Mouse (Mus musculus) limb, embryonic 14.5 days (tissue): ENCODE measurements around the gene Ncstn. TPM values are rescaled to one million over a fixed set of nuclear protein-coding genes. Genes with fewer than 3 reads are reported as not detected.
A peak's percentile ranks its signal among the peaks of the same experiment; 100 is the strongest.

ENCODE experiments used
- ATAC-seq: fragments of 200-750 bp; cut with Nextera tagmentation; 2 replicates; pipeline ENCODE4 v1.8.0; 2017; ENCODE audit warnings: low read depth, moderate number of reproducible peaks, moderate TSS enrichment; ENCODE audit not compliant: low FRiP score
- DNase-seq: peaks from one replicate; pipeline ENCODE4 v3.0.0-alpha.2; 2015; ENCODE audit warnings: low spot score
- H3K27ac ChIP-seq: fragments of 300-500 bp; sonication (generic); replicated peaks from 2 replicates; pipeline ENCODE4 v1.5.1; 2014; ENCODE audit warnings: low read depth, mild to moderate bottlenecking, low read length, moderate library complexity, mixed read lengths
- H3K27me3 ChIP-seq: fragments of 300-500 bp; sonication (generic); 2 replicates; pipeline ENCODE4 v1.6.1; 2014; ENCODE audit warnings: low read length, mixed read lengths; ENCODE audit not compliant: control insufficient read depth, insufficient read depth
- H3K36me3 ChIP-seq: fragments of 300-500 bp; sonication (generic); 2 replicates; pipeline ENCODE4 v1.6.1; 2014; ENCODE audit warnings: mild to moderate bottlenecking, low read length, moderate library complexity, mixed read lengths; ENCODE audit not compliant: control insufficient read depth, insufficient read depth
- H3K4me1 ChIP-seq: fragments of 300-500 bp; sonication (generic); 2 replicates; pipeline ENCODE4 v1.6.1; 2014; ENCODE audit warnings: antibody characterized with exemption, low read length, mixed read lengths; ENCODE audit not compliant: control insufficient read depth, insufficient read depth
- H3K4me2 ChIP-seq: fragments of 300-500 bp; sonication (generic); replicated peaks from 2 replicates; pipeline ENCODE4 v1.6.1; 2014; ENCODE audit warnings: low read depth, mild to moderate bottlenecking, low read length, moderate library complexity; ENCODE audit not compliant: severe bottlenecking
- H3K4me3 ChIP-seq: fragments of 300-500 bp; sonication (generic); replicated peaks from 2 replicates; pipeline ENCODE4 v1.5.1; 2014; ENCODE audit warnings: low read length
- H3K9ac ChIP-seq: fragments of 300-500 bp; sonication (generic); 2 replicates; pipeline ENCODE4 v1.6.1; 2014; ENCODE audit warnings: mild to moderate bottlenecking, low read depth, low read length, moderate library complexity; ENCODE audit not compliant: severe bottlenecking
- H3K9me3 ChIP-seq: fragments of 300-500 bp; sonication (generic); 2 replicates; pipeline ENCODE4 v1.6.1; 2016; ENCODE audit warnings: low read length; ENCODE audit not compliant: control insufficient read depth
- POLR2A ChIP-seq: fragments of 200-500 bp; IDR thresholded peaks from 2 replicates; pipeline ENCODE4 v1.8.0; 2012; ENCODE audit warnings: inconsistent platforms, mild to moderate bottlenecking, moderate library complexity, borderline replicate concordance; ENCODE audit not compliant: insufficient read depth, insufficient read length; ENCODE audit errors: extremely low read depth
- WGBS: fragments of 180-500 bp; shearing (Covaris S2); extraction: QIAGEN DNeasy Blood & Tissue Kit; methylation state at CpG from one replicate; pipeline ENCODE4 v1.1.7; 2014; 5-methylcytosine and 5-hydroxymethylcytosine counted together
- polyA plus RNA-seq, 2 experiments: library from polyadenylated mRNA; depleted of rRNA in 1 of 2; stranded (reverse) in 1 of 2; unstranded in 1 of 2; fragments of >200 nt; fragmentation: Nextera tagmentation in 1 of 2; extraction: Ambion mirVana in 1 of 2; gene quantifications; 2 replicates each; pipeline versions ENCODE4 v1.2.1 to v1.2.3; 2012 to 2014

Ncstn gene
- polyA plus RNA-seq, 2 experiments = 98.4 to 137 TPM

DNA sequence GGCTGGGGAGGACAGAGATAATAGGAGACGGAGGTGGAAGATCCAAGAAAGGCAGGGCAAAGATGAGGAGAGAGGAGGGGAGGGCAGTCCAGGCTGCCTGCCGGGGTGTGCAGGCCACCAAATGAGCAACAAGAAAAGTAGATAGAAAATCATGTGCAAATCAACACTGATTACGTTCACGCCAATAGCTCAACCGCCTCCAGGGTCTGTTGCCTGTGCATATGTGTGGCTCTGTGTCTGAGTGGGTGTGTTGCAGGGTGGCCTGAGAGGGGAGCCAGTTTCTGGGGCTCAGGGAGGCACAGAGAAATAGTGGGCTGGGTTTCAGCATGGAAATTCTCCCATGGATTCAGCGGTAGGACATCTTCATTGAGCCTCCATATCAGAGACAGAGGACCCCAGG is 24.3 kb downstream of the Ncstn start:
- no peaks in the 10 kb centered on the region for H3K9me3 ChIP-seq
- no peak overlapping the region for H3K27ac ChIP-seq
- H3K9ac ChIP-seq = no peak overlapping the region
- peaks cover 8% of the 10 kb centered on the region; the same call in 1 of the 2 replicates for H3K4me1 ChIP-seq
- TF ChIP-seq POLR2A = no peak
- H3K4me3 ChIP-seq = no peak overlapping the region
- WGBS = 56% methylated on average over 6 of the region's 6 CpGs
- ATAC-seq (no peak), DNase-seq (no peak)
- H3K4me2 ChIP-seq = no peak overlapping the region
- H3K27me3 ChIP-seq = peaks cover 28% of the 10 kb centered on the region
- no peaks in the 10 kb centered on the region for H3K36me3 ChIP-seq

DNA sequence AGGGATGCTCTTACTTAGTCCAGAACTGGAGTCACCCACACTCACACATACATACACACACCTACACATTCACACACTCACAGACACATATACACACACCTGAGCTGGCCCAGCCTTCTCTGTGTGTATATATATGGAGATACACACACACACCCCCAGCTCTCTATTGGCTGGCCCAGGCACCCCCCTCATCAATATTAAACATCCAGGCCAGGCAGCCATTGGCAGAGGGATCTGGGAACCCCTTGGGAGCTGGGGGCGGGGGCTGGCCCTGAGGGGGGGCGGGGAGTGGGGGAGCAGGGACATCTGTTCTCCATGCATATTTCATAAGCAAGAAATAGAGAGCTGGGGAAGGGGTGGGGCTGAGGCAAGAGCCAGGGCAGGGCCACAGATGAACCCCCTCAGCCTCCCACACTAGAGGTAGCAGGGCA is 25.1 kb downstream of the Ncstn start, which contains the start of gene Nhlh1:
Nhlh1 (minus strand) TSS at position 83 of the 431 bp plus-strand sequence.
- peak; percentile 45; the same call in 1 of the 2 replicates for ATAC-seq
- Histone ChIP-seq H3K9ac (no peak within 1 kb of the TSS), H3K27me3 (peaks cover 36% of the 10 kb centered on the region), H3K4me1 (peaks cover 10% of the 10 kb centered on the region; the same call in 1 of the 2 replicates), H3K4me3 (no peak within 1 kb of the TSS), H3K4me2 (no peak within 1 kb of the TSS), H3K36me3 (no peaks in the 10 kb centered on the region), H3K9me3 (no peaks in the 10 kb centered on the region), H3K27ac (no peak within 1 kb of the TSS)
- no peak for TF ChIP-seq POLR2A
- 37% methylated on average over 2 of the region's 2 CpGs for WGBS
- no peak for DNase-seq

GRCm38 (mm10) chr1:172056251-172056650 is 26.3 kb downstream of the Ncstn start:
- no peaks in the 10 kb centered on the region for H3K36me3 ChIP-seq
- no peak for TF ChIP-seq POLR2A
- peaks cover 43% of the 10 kb centered on the region for H3K27me3 ChIP-seq
- ATAC-seq (no peak), DNase-seq (no peak)
- peaks cover 10% of the 10 kb centered on the region; the same call in 1 of the 2 replicates for H3K4me1 ChIP-seq
- H3K9ac ChIP-seq = no peak overlapping the region
- H3K4me2 ChIP-seq = no peak overlapping the region
- no peak overlapping the region for H3K27ac ChIP-seq
- 69% methylated on average over 4 of the region's 4 CpGs for WGBS
- no peak overlapping the region for H3K4me3 ChIP-seq
- H3K9me3 ChIP-seq = no peaks in the 10 kb centered on the region

GRCm38 (mm10) chr1:172053541-172054440 is 28.8 kb downstream of the Ncstn start:
- no peak for TF ChIP-seq POLR2A
- Histone ChIP-seq H3K27ac (no peak overlapping the region), H3K4me2 (peak overlapping the region; percentile 63), H3K9me3 (no peaks in the 10 kb centered on the region), H3K9ac (peak overlapping the region; percentile 50), H3K4me3 (peak overlapping the region; percentile 36), H3K36me3 (no peaks in the 10 kb centered on the region), H3K27me3 (peaks cover 43% of the 10 kb centered on the region), H3K4me1 (peaks cover 10% of the 10 kb centered on the region; the same call in 1 of the 2 replicates)
- DNase-seq (no peak), ATAC-seq (no peak)
- WGBS = 2% methylated on average over 35 of the region's 42 CpGs

- H3K4me3 ChIP-seq = no peak overlapping the region
These were observed 29.8 kb downstream of the Ncstn start for GRCm38 (mm10) chr1:172052766-172053279.

More at GRCm38 (mm10) chr1:172052766-172053279, 29.8 kb downstream of the Ncstn start:
- DNase-seq (no peak), ATAC-seq (no peak)
- TF ChIP-seq POLR2A = no peak
- Histone ChIP-seq H3K9ac (no peak overlapping the region), H3K36me3 (no peaks in the 10 kb centered on the region), H3K9me3 (no peaks in the 10 kb centered on the region), H3K27ac (no peak overlapping the region), H3K4me1 (peaks cover 10% of the 10 kb centered on the region; the same call in 1 of the 2 replicates), H3K27me3 (peaks cover 43% of the 10 kb centered on the region), H3K4me2 (no peak overlapping the region)
- WGBS = 14% methylated on average over 10 of the region's 10 CpGs
